Mouse (Mus musculus): Measurements from ENCODE around the gene Tmem177. TPM values are rescaled to one million over a fixed set of nuclear protein-coding genes. Genes with fewer than 3 reads are reported as not detected.

Tmem177 gene
- polyA plus RNA-seq, 1 experiment from 2014 or later: 9.5 TPM

DNA sequence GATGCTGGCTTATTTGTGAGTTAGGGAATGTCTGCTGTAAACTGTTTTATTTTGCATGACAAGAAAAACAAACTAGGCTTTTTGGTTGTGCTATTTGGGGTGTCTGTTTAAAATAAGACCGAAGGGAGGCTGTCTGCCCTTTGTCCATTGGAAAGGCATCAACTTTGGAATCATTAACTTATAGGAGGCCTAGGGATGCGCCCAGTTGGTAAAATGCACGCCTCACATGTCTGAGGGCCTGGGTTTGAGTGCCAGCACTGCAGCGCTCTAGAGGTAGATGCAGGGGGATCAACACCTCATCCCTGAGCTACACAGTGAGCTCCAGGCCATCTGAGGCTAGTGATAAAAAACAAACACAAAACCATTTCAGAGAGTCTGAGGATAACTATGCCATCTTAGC is 35.5 kb downstream of the Tmem177 start:
- no peaks in the 10 kb centered on the region for H3K36me3 ChIP-seq (ENCODE audit: control insufficient read depth, insufficient read depth, low read length)
- DNase-seq (ENCODE audit: low spot score) (no peak), ATAC-seq (replicated peaks; ENCODE audit: low FRiP score) (no peak)
- H3K9ac ChIP-seq (ENCODE audit: low read length): no peak overlapping the region
- WGBS: 87% methylated on average over 4 of the region's 4 CpGs
- H3K4me3 ChIP-seq (ENCODE audit: low read depth, low read length): no peak overlapping the region
- no peaks in the 10 kb centered on the region for H3K27me3 ChIP-seq (ENCODE audit: control insufficient read depth, insufficient read depth, low read length)
- H3K9me3 ChIP-seq (ENCODE audit: control insufficient read depth, low read length): no peaks in the 10 kb centered on the region
- H3K4me2 ChIP-seq (ENCODE audit: low read depth, low read length, severe bottlenecking): no peak overlapping the region
- H3K4me1 ChIP-seq (replicated peaks; ENCODE audit: control insufficient read depth, insufficient read depth, low read length): no peaks in the 10 kb centered on the region
- H3K27ac ChIP-seq (ENCODE audit: low read depth, low read length): no peak overlapping the region

DNA sequence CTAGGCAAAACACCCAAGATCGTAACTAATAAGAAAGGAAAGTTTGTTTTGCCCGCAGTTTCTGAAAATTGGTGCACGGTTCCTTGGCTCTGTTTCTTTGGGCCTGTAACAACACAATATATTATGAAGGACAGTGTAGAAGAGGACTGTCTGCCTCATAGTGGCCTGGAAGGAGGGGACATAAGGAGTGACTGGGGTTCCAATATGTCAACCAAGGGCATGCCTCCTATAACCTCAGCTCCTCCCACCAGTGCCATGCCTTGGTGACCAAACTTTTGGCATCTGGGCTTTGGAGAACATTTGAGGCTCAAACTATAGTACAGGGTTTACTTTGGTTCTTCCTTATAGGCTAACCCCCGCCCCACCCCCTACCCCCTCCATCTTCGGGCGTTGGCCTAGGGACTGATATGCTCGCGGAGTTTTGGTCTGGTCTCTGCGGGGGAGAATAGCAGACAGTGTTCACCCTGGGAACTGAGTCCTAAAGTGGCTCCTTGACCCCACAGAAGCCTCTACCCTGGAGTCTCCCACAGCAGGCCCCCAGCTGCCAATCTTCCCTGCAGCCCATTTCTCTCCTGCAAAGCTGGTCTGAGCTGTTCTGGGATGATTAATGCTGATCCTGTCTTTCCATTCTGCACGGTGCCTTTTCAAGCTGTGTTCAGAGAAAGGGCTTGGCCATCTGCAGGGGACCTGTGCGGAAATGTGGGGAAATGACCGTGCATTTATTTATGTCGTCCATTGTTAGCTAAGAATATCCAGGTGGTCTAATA is 44.4 kb downstream of the Tmem177 start:
- H3K27me3 ChIP-seq (ENCODE audit: control insufficient read depth, insufficient read depth, low read length): no peaks in the 10 kb centered on the region
- no peak overlapping the region for H3K4me3 ChIP-seq (ENCODE audit: low read depth, low read length)
- WGBS: 52% methylated on average over 13 of the region's 13 CpGs
- no peaks in the 10 kb centered on the region for H3K9me3 ChIP-seq (ENCODE audit: control insufficient read depth, low read length)
- H3K4me1 ChIP-seq (replicated peaks; ENCODE audit: control insufficient read depth, insufficient read depth, low read length): no peaks in the 10 kb centered on the region
- peak; percentile 46; the same call in 1 of the 2 replicates for ATAC-seq (replicated peaks; ENCODE audit: low FRiP score)
- H3K9ac ChIP-seq (ENCODE audit: low read length): no peak overlapping the region
- no peak overlapping the region for H3K4me2 ChIP-seq (ENCODE audit: low read depth, low read length, severe bottlenecking)
- no peak for DNase-seq (ENCODE audit: low spot score)
- H3K27ac ChIP-seq (ENCODE audit: low read depth, low read length): no peak overlapping the region
- H3K36me3 ChIP-seq (ENCODE audit: control insufficient read depth, insufficient read depth, low read length): no peaks in the 10 kb centered on the region

DNA sequence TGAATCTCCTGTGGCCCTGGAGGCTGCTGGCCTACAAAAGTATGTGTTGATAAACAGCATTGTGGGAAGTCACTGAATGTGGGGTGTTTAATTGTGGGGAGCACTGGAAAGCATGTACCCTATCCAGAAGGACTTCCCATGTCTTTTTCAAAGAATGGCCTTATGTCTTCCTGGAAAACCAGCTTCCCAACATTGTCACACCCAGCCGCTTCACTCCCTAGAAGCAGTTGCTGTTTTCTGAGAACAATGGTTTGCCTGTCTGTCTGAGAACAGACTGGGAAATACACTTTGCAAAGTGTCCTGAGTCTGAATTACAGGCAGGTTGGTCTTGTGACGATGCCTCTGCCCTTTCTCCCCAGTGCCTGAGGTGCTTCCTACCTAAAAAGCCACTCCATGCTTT is 45.7 kb downstream of the Tmem177 start:
- Histone ChIP-seq H3K27ac (ENCODE audit: low read depth, low read length) (no peak overlapping the region), H3K4me3 (ENCODE audit: low read depth, low read length) (no peak overlapping the region), H3K4me2 (ENCODE audit: low read depth, low read length, severe bottlenecking) (no peak overlapping the region), H3K36me3 (ENCODE audit: control insufficient read depth, insufficient read depth, low read length) (no peaks in the 10 kb centered on the region), H3K4me1 (replicated peaks; ENCODE audit: control insufficient read depth, insufficient read depth, low read length) (no peaks in the 10 kb centered on the region), H3K27me3 (ENCODE audit: control insufficient read depth, insufficient read depth, low read length) (no peaks in the 10 kb centered on the region), H3K9ac (ENCODE audit: low read length) (no peak overlapping the region), H3K9me3 (ENCODE audit: control insufficient read depth, low read length) (no peaks in the 10 kb centered on the region)
- 66% methylated on average over 2 of the region's 2 CpGs for WGBS
- ATAC-seq (replicated peaks; ENCODE audit: low FRiP score) (no peak), DNase-seq (ENCODE audit: low spot score) (no peak)

DNA sequence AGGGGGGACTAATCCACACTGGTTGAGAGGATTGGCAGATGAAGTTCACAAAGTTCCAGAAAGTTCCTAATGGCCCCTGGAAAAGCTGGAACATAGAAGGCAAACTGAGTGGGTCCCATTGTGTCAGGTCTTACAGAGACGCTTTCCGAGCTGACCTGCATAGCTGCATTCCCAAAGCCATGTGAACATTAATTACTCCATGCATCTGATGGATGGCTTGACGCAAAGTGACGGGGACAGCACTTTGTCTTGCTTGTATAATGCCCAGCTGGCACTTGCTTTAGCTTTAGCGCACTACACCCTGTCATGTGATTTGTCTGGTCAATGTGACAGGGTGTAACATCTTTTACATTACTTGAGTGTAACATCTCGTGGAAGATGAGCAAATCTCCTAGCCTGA is 47.7 kb downstream of the Tmem177 start:
- no peak for DNase-seq (ENCODE audit: low spot score)
- Histone ChIP-seq H3K4me2 (ENCODE audit: low read depth, low read length, severe bottlenecking) (no peak overlapping the region), H3K4me1 (replicated peaks; ENCODE audit: control insufficient read depth, insufficient read depth, low read length) (no peaks in the 10 kb centered on the region), H3K9ac (ENCODE audit: low read length) (no peak overlapping the region), H3K36me3 (ENCODE audit: control insufficient read depth, insufficient read depth, low read length) (no peaks in the 10 kb centered on the region), H3K27ac (ENCODE audit: low read depth, low read length) (no peak overlapping the region), H3K4me3 (ENCODE audit: low read depth, low read length) (no peak overlapping the region), H3K9me3 (ENCODE audit: control insufficient read depth, low read length) (no peaks in the 10 kb centered on the region), H3K27me3 (ENCODE audit: control insufficient read depth, insufficient read depth, low read length) (no peaks in the 10 kb centered on the region)
- ATAC-seq (replicated peaks; ENCODE audit: low FRiP score): no peak
- WGBS: 85% methylated on average over 6 of the region's 6 CpGs

DNA sequence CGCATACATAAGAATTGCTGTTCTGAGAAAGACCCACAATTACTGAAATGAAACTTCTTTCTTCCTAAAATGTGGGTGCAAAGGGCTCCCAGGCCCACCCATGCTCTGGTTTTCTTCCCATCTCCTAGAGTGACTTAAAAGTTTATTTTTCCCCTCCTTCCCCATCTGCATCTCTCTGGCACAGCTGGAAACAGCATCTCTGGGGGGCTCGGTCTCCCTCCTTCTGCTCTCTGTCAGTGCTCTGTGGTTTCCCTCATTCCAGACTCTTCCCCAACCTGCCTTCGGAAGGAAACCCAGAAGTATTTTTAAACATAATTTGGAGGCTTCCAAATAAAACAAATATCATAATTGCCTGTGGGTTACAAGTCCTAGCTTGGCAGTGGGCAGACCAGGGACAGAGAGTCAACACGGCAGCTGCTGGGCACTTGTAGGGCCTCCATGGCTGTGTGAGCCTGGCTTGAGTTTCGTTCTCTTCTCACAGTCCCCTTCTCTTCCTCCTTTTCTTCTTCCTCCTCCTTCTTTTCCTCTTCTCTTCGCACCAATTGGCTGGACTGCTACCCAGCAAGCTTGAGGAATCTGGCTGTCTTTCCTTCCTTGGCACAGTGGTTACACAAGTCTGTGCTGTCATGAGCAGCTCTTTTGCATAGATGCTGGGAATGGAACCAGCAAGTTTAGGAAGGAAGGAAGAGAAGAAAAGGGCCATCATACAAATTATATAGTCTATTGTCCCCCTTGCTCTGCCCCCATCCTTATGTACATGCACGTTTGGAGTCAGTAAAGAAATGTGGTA is 49.3 kb downstream of the Tmem177 start:
- Histone ChIP-seq H3K27me3 (ENCODE audit: control insufficient read depth, insufficient read depth, low read length) (no peaks in the 10 kb centered on the region), H3K36me3 (ENCODE audit: control insufficient read depth, insufficient read depth, low read length) (no peaks in the 10 kb centered on the region), H3K4me2 (ENCODE audit: low read depth, low read length, severe bottlenecking) (no peak overlapping the region), H3K4me1 (replicated peaks; ENCODE audit: control insufficient read depth, insufficient read depth, low read length) (no peaks in the 10 kb centered on the region), H3K27ac (ENCODE audit: low read depth, low read length) (no peak overlapping the region), H3K9ac (ENCODE audit: low read length) (no peak overlapping the region), H3K4me3 (ENCODE audit: low read depth, low read length) (no peak overlapping the region), H3K9me3 (ENCODE audit: control insufficient read depth, low read length) (no peaks in the 10 kb centered on the region)
- WGBS: 82% methylated on average over 7 of the region's 7 CpGs
- DNase-seq (ENCODE audit: low spot score) (no peak), ATAC-seq (replicated peaks; ENCODE audit: low FRiP score) (no peak)

DNA sequence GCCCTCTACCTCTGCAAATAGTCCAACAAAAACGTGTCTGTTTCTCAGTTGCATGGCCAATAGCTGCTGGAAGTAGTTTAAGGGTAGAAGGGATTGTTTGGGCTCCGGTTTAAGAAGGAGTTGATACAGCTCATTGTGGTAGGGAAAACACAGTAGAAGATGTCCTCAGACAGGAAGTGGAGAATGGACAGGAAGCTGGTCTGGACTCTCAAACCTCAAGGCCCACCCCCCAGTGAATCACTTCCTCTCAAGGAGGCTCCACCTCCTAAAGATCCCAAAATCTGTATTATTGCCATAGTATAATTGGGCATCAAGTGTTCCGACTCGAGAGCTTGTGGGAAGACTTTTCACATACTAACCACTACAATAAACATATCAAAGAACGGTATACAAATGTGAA is 53.4 kb downstream of the Tmem177 start:
- Histone ChIP-seq H3K27ac (ENCODE audit: low read depth, low read length) (no peak overlapping the region), H3K4me1 (replicated peaks; ENCODE audit: control insufficient read depth, insufficient read depth, low read length) (no peaks in the 10 kb centered on the region), H3K9me3 (ENCODE audit: control insufficient read depth, low read length) (no peaks in the 10 kb centered on the region), H3K27me3 (ENCODE audit: control insufficient read depth, insufficient read depth, low read length) (no peaks in the 10 kb centered on the region), H3K4me2 (ENCODE audit: low read depth, low read length, severe bottlenecking) (no peak overlapping the region), H3K9ac (ENCODE audit: low read length) (no peak overlapping the region), H3K4me3 (ENCODE audit: low read depth, low read length) (no peak overlapping the region), H3K36me3 (ENCODE audit: control insufficient read depth, insufficient read depth, low read length) (no peaks in the 10 kb centered on the region)
- WGBS: 82% methylated on average over 5 of the region's 5 CpGs
- ATAC-seq (replicated peaks; ENCODE audit: low FRiP score) (no peak), DNase-seq (ENCODE audit: low spot score) (no peak)

Other genes with a start within 250 kb of the Tmem177 start
- 12.1 and 19.4 TPM in 2 replicates for gene Ptpn4, start 75.6 kb downstream of the Tmem177 start, polyA plus RNA-seq (2014; fragmentation: Nextera tagmentation; extraction: Ambion mirVana)
- 0.21 TPM in 1 of 2 replicates, not detected in the other for gene Cfap221, start 84.0 kb upstream of the Tmem177 start, polyA plus RNA-seq (2014; fragmentation: Nextera tagmentation; extraction: Ambion mirVana)
- gene Sctr, start 93.7 kb upstream of the Tmem177 start, polyA plus RNA-seq (2014; fragmentation: Nextera tagmentation; extraction: Ambion mirVana): 0.29 and 0.39 TPM in 2 replicates
- 5.3 and 6.9 TPM in 2 replicates for gene Tmem37, start 160.9 kb upstream of the Tmem177 start, polyA plus RNA-seq (2014; fragmentation: Nextera tagmentation; extraction: Ambion mirVana)
- 783 and 824 TPM in 2 replicates for gene Dbi, start 207.9 kb upstream of the Tmem177 start, polyA plus RNA-seq (2014; fragmentation: Nextera tagmentation; extraction: Ambion mirVana)
- gene 3110009E18Rik, start 208.0 kb upstream of the Tmem177 start, polyA plus RNA-seq (2014; fragmentation: Nextera tagmentation; extraction: Ambion mirVana): 19.6 and 23.1 TPM in 2 replicates